Mouse (Mus musculus) liver, adult (tissue): ENCODE results near the gene Hoxa13.

ENCODE experiments used
- GATA4 ChIP-seq: IDR thresholded peaks from 2 replicates; pipeline ENCODE4 v1.6.1; 2014; ENCODE audit warnings: mild to moderate bottlenecking, low read length; ENCODE audit not compliant: insufficient replicate concordance

The Hoxa13 gene

DNA sequence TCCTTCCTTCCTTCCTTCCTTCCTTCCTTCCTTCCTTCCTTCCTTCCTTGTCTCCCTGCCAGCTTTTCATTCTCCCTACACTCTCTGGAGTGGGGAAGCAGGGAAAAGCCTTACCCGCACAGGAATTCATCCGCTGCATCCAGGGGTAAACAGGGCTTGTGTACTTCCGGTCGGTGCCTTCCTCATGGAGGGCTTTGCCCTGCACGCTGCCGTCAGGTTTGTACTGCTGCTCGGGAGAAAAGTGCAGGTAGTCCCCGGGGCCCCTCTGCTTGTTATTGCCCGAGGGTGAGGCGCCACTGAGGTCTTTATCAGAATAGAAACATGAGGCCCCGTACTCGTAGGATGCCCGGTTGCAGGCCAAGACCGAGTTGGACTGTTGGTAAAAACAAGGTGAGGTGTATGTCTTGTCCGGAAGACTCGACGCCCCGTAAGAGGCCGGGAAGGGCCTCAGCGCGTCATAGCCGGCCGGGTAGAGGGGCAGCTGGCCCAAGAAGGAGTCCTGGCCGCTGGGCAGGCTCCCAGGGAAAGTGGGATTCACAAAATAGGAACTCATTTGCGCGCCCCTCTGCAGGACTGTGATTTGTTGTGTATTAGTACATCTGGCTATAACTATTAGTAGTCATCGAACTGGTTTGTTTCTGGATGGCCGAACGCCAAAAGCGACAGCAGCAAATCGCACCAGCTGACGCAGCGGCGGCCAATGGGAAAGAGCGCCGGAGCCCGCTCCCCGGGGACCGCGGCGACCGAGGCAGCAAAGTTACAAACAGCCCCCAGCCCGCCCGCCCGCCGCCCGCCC, 52.4 kb downstream of the Hoxa13 start, which contains the start of gene Hoxa6:
TSS of gene Hoxa6 (minus strand) at position 651 of the 796 bp plus-strand sequence.
- TF ChIP-seq GATA4, result no peak
